Mouse (Mus musculus): ENCODE results near the gene Dync1i1. TPM values are rescaled to one million over a fixed set of nuclear protein-coding genes. Genes with fewer than 3 reads are reported as not detected.

The Dync1i1 gene
- total RNA-seq, 2 experiments from 2014 or later: 143 to 150 TPM

- no peak for DNase-seq (ENCODE audit: low spot score in 2 of 2)
Observed at GRCm38 (mm10) chr6:5961960-5962359, 236.5 kb downstream of the Dync1i1 start.

- peak; percentile 24 to 67 for DNase-seq (ENCODE audit: low spot score in 2 of 2)
Observed at GRCm38 (mm10) chr6:5966376-5966775, 240.9 kb downstream of the Dync1i1 start.

GRCm38 (mm10) chr6:5966806-5967445 is 241.5 kb downstream of the Dync1i1 start:
- DNase-seq (ENCODE audit: low spot score in 2 of 2): peak in 1 of 2 experiments; percentile 31

- DNase-seq (ENCODE audit: low spot score in 2 of 2): no peak
Observed at GRCm38 (mm10) chr6:5967545-5967944, 242.1 kb downstream of the Dync1i1 start.

- no peak for DNase-seq (ENCODE audit: low spot score in 2 of 2)
Observed at GRCm38 (mm10) chr6:5969613-5970012, 244.2 kb downstream of the Dync1i1 start.

GRCm38 (mm10) chr6:5976241-5976640 is 250.8 kb downstream of the Dync1i1 start:
- DNase-seq (ENCODE audit: low spot score in 2 of 2): no peak

- DNase-seq (ENCODE audit: low spot score in 2 of 2): no peak
Observed at GRCm38 (mm10) chr6:5977238-5977920, 251.9 kb downstream of the Dync1i1 start.

- no peak for DNase-seq (ENCODE audit: low spot score in 2 of 2)
Observed at GRCm38 (mm10) chr6:5991243-5991642, 265.8 kb downstream of the Dync1i1 start.

- peak; percentile 37 to 47 for DNase-seq (ENCODE audit: low spot score in 2 of 2)
Observed at GRCm38 (mm10) chr6:5991817-5992755, 266.6 kb downstream of the Dync1i1 start.

GRCm38 (mm10) chr6:5993056-5993455 is 267.6 kb downstream of the Dync1i1 start:
- peak in 1 of 2 experiments; percentile 21 for DNase-seq (ENCODE audit: low spot score in 2 of 2)

- DNase-seq (ENCODE audit: low spot score in 2 of 2): no peak
Observed at GRCm38 (mm10) chr6:5997535-5997934, 272.1 kb downstream of the Dync1i1 start.

- DNase-seq (ENCODE audit: low spot score in 2 of 2): no peak
Observed at GRCm38 (mm10) chr6:6002061-6002460, 276.6 kb downstream of the Dync1i1 start.

- no peak for DNase-seq (ENCODE audit: low spot score in 2 of 2)
Observed at GRCm38 (mm10) chr6:6004756-6005485, 279.5 kb downstream of the Dync1i1 start.

GRCm38 (mm10) chr6:6005762-6006431 is 280.5 kb downstream of the Dync1i1 start:
- DNase-seq (ENCODE audit: low spot score in 2 of 2): peak; percentile 74 to 84

- no peak for DNase-seq (ENCODE audit: low spot score in 2 of 2)
Observed at GRCm38 (mm10) chr6:6011364-6011763, 285.9 kb downstream of the Dync1i1 start.

GRCm38 (mm10) chr6:6015616-6016015 is 290.2 kb downstream of the Dync1i1 start:
- no peak for DNase-seq (ENCODE audit: low spot score in 2 of 2)

- no peak for DNase-seq (ENCODE audit: low spot score in 2 of 2)
Observed at GRCm38 (mm10) chr6:6016931-6017330, 291.5 kb downstream of the Dync1i1 start.

- DNase-seq (ENCODE audit: low spot score in 2 of 2): no peak
Observed at GRCm38 (mm10) chr6:6023976-6024375, 298.5 kb downstream of the Dync1i1 start.

GRCm38 (mm10) chr6:6027664-6028063 is 302.2 kb downstream of the Dync1i1 start:
- no peak for DNase-seq (ENCODE audit: low spot score in 2 of 2)

- DNase-seq (ENCODE audit: low spot score in 2 of 2): no peak
Observed at GRCm38 (mm10) chr6:6038773-6039550, 313.5 kb downstream of the Dync1i1 start.

Measured in layer of hippocampus, postnatal 14 days (tissue).